Mouse (Mus musculus): Measurements from ENCODE around the gene Lrrfip2. TPM values are rescaled to one million over a fixed set of nuclear protein-coding genes. Genes with fewer than 3 reads are reported as not detected.

Gene Lrrfip2
- polyA plus RNA-seq, 1 experiment from 2014 or later: 42.1 TPM

- H3K9me3 ChIP-seq (ENCODE audit: control insufficient read depth, low read length): no peaks in the 10 kb centered on the region
- H3K27ac ChIP-seq (ENCODE audit: low read length): peak overlapping the region; percentile 98
- peak overlapping the region; percentile 83 for H3K4me2 ChIP-seq (ENCODE audit: low read depth, low read length)
- peaks cover 35% of the 10 kb centered on the region for H3K4me1 ChIP-seq (replicated peaks; ENCODE audit: control insufficient read depth, insufficient read depth, low read length)
- peak overlapping the region; percentile 98 for H3K4me3 ChIP-seq (ENCODE audit: low read length)
- ATAC-seq (ENCODE audit: low read depth): no peak
- H3K9ac ChIP-seq (ENCODE audit: low read length): peak overlapping the region; percentile 97
- no peaks in the 10 kb centered on the region for H3K27me3 ChIP-seq (ENCODE audit: control insufficient read depth, insufficient read depth, low read depth, low read length)
- WGBS: 5% methylated on average over 19 of the region's 19 CpGs
- peaks cover 4% of the 10 kb centered on the region; the same call in 1 of the 2 replicates for H3K36me3 ChIP-seq (ENCODE audit: control insufficient read depth, insufficient read depth, low read length)
These were observed 155.0 kb downstream of the Lrrfip2 start for GRCm38 (mm10) chr9:111272356-111272755.

GRCm38 (mm10) chr9:111272996-111273785 lies 155.8 kb downstream of the Lrrfip2 start:
- Histone ChIP-seq H3K4me3 (ENCODE audit: low read length) (peak overlapping the region; percentile 98), H3K9me3 (ENCODE audit: control insufficient read depth, low read length) (no peaks in the 10 kb centered on the region), H3K9ac (ENCODE audit: low read length) (peak overlapping the region; percentile 97), H3K36me3 (ENCODE audit: control insufficient read depth, insufficient read depth, low read length) (peaks cover 4% of the 10 kb centered on the region; the same call in 1 of the 2 replicates), H3K27me3 (ENCODE audit: control insufficient read depth, insufficient read depth, low read depth, low read length) (no peaks in the 10 kb centered on the region), H3K4me1 (replicated peaks; ENCODE audit: control insufficient read depth, insufficient read depth, low read length) (peaks cover 35% of the 10 kb centered on the region), H3K4me2 (ENCODE audit: low read depth, low read length) (peak overlapping the region; percentile 83), H3K27ac (ENCODE audit: low read length) (no peak overlapping the region)
- no peak for ATAC-seq (ENCODE audit: low read depth)
- WGBS: 47% methylated on average over 15 of the region's 15 CpGs

- H3K4me2 ChIP-seq (ENCODE audit: low read depth, low read length): peak overlapping the region; percentile 83
- no peaks in the 10 kb centered on the region for H3K9me3 ChIP-seq (ENCODE audit: control insufficient read depth, low read length)
- H3K27me3 ChIP-seq (ENCODE audit: control insufficient read depth, insufficient read depth, low read depth, low read length): no peaks in the 10 kb centered on the region
- ATAC-seq (ENCODE audit: low read depth): no peak
- H3K27ac ChIP-seq (ENCODE audit: low read length): no peak overlapping the region
- H3K9ac ChIP-seq (ENCODE audit: low read length): no peak overlapping the region
- peaks cover 9% of the 10 kb centered on the region; the same call in 1 of the 2 replicates for H3K36me3 ChIP-seq (ENCODE audit: control insufficient read depth, insufficient read depth, low read length)
- H3K4me3 ChIP-seq (ENCODE audit: low read length): 0 out of 2 replicates have a peak overlapping the region, but pooled peaks have one; percentile 2
- peaks cover 39% of the 10 kb centered on the region for H3K4me1 ChIP-seq (replicated peaks; ENCODE audit: control insufficient read depth, insufficient read depth, low read length)
- 55% methylated on average over 1 of the region's 1 CpGs for WGBS
These were observed 156.6 kb downstream of the Lrrfip2 start for GRCm38 (mm10) chr9:111273958-111274357.

GRCm38 (mm10) chr9:111275156-111275555 lies 157.8 kb downstream of the Lrrfip2 start:
- Histone ChIP-seq H3K36me3 (ENCODE audit: control insufficient read depth, insufficient read depth, low read length) (peaks cover 16% of the 10 kb centered on the region), H3K4me1 (replicated peaks; ENCODE audit: control insufficient read depth, insufficient read depth, low read length) (peaks cover 39% of the 10 kb centered on the region), H3K4me2 (ENCODE audit: low read depth, low read length) (peak overlapping the region; percentile 49), H3K27me3 (ENCODE audit: control insufficient read depth, insufficient read depth, low read depth, low read length) (no peaks in the 10 kb centered on the region), H3K27ac (ENCODE audit: low read length) (no peak overlapping the region), H3K9me3 (ENCODE audit: control insufficient read depth, low read length) (no peaks in the 10 kb centered on the region), H3K9ac (ENCODE audit: low read length) (no peak overlapping the region), H3K4me3 (ENCODE audit: low read length) (peak overlapping the region; percentile 28)
- ATAC-seq (ENCODE audit: low read depth): no peak
- 14% methylated on average over 1 of the region's 1 CpGs for WGBS

Other genes starting within 250 kb of the Lrrfip2 start
- 9.0 and 9.7 TPM in 2 replicates for gene Als2cl, start 237.7 kb upstream of the Lrrfip2 start, polyA plus RNA-seq (2015; fragmentation: Nextera tagmentation; extraction: Ambion mirVana)
- 1.5 and 1.6 TPM in 2 replicates for gene Tmie, start 237.5 kb upstream of the Lrrfip2 start, polyA plus RNA-seq (2015; fragmentation: Nextera tagmentation; extraction: Ambion mirVana)
- gene Fam240a, start 200.7 kb upstream of the Lrrfip2 start, polyA plus RNA-seq (2015; fragmentation: Nextera tagmentation; extraction: Ambion mirVana): not detected in 2 replicates
- not detected in 2 replicates for gene Tdgf1, start 171.4 kb upstream of the Lrrfip2 start, polyA plus RNA-seq (2015; fragmentation: Nextera tagmentation; extraction: Ambion mirVana)
- 0.83 and 1.1 TPM in 2 replicates for gene Lrrc2, start 166.0 kb upstream of the Lrrfip2 start, polyA plus RNA-seq (2015; fragmentation: Nextera tagmentation; extraction: Ambion mirVana)
- 1.4 and 1.9 TPM in 2 replicates for gene Rtp3, start 127.0 kb upstream of the Lrrfip2 start, polyA plus RNA-seq (2015; fragmentation: Nextera tagmentation; extraction: Ambion mirVana)
- 3.2 and 5.4 TPM in 2 replicates for gene Ltf, start 98.3 kb upstream of the Lrrfip2 start, polyA plus RNA-seq (2015; fragmentation: Nextera tagmentation; extraction: Ambion mirVana)
- 6.7 and 8.2 TPM in 2 replicates for gene Ccrl2, start 60.1 kb upstream of the Lrrfip2 start, polyA plus RNA-seq (2015; fragmentation: Nextera tagmentation; extraction: Ambion mirVana)
- gene Mlh1, start 154.2 kb downstream of the Lrrfip2 start, polyA plus RNA-seq (2015; fragmentation: Nextera tagmentation; extraction: Ambion mirVana): 35.0 and 37.3 TPM in 2 replicates
- 24.2 and 24.4 TPM in 2 replicates for gene Epm2aip1, start 154.3 kb downstream of the Lrrfip2 start, polyA plus RNA-seq (2015; fragmentation: Nextera tagmentation; extraction: Ambion mirVana)
- gene Trank1, start 194.1 kb downstream of the Lrrfip2 start, polyA plus RNA-seq (2015; fragmentation: Nextera tagmentation; extraction: Ambion mirVana): 0.18 TPM in 2 replicates